Mouse (Mus musculus) myocyte (in vitro differentiated cells): ENCODE measurements around the gene Epha4.

Experiments
- CEBPB ChIP-seq: IDR thresholded peaks from 2 replicates; pipeline ENCODE4 v1.6.1; 2011; ENCODE audit warnings: mild to moderate bottlenecking, moderate library complexity; ENCODE audit not compliant: poor library complexity, insufficient read depth, severe bottlenecking
- MAX ChIP-seq: IDR thresholded peaks from one replicate; pipeline ENCODE4 v1.6.1; 2011; ENCODE audit warnings: low read depth, mild to moderate bottlenecking, control low read depth
- POLR2A ChIP-seq: IDR thresholded peaks from one replicate; pipeline ENCODE4 v1.6.1; 2011; ENCODE audit warnings: low read depth, mild to moderate bottlenecking, control low read depth, moderate library complexity; ENCODE audit not compliant: insufficient read length
- POLR2AphosphoS2 ChIP-seq: IDR thresholded peaks from one replicate; pipeline ENCODE4 v1.6.1; 2011; ENCODE audit warnings: low read depth, control low read depth; ENCODE audit not compliant: insufficient read length
- TCF3 ChIP-seq: IDR thresholded peaks from one replicate; pipeline ENCODE4 v1.6.1; 2011; ENCODE audit warnings: low read depth, control low read depth; ENCODE audit not compliant: insufficient read length
- USF1 ChIP-seq: IDR thresholded peaks from one replicate; pipeline ENCODE4 v1.6.1; 2011; ENCODE audit warnings: low read depth, mild to moderate bottlenecking, control low read depth, moderate library complexity

- TF ChIP-seq MAX = no peak
- no peak for TF ChIP-seq POLR2A
- TF ChIP-seq TCF3 = no peak
- no peak for TF ChIP-seq USF1
- no peak for TF ChIP-seq POLR2AphosphoS2
- TF ChIP-seq CEBPB = no peak
These were observed 19.1 kb downstream of the Epha4 start for GRCm38 (mm10) chr1:77495790-77496158.
